Mouse (Mus musculus) cortical plate, adult 2 months (tissue): ENCODE results near the gene Sik2. TPM values are rescaled to one million over a fixed set of nuclear protein-coding genes. Genes with fewer than 3 reads are reported as not detected.

Experiments
- H3K27ac ChIP-seq: fragments of 200-500 bp; 2 replicates; pipeline ENCODE4 v1.5.1; 2012; ENCODE audit warnings: low read length, control low read depth, inconsistent platforms; ENCODE audit not compliant: insufficient read depth
- H3K4me1 ChIP-seq: fragments of 200-500 bp; 2 replicates; pipeline ENCODE4 v1.6.1; 2011; ENCODE audit warnings: low read length; ENCODE audit not compliant: control insufficient read depth, insufficient read depth
- H3K4me3 ChIP-seq: fragments of 200-500 bp; 2 replicates; pipeline ENCODE4 v1.5.1; 2011; ENCODE audit warnings: mild to moderate bottlenecking, low read length, control low read depth; ENCODE audit not compliant: insufficient read depth
- CTCF ChIP-seq: fragments of 200-500 bp; IDR thresholded peaks from 2 replicates; pipeline ENCODE4 v1.5.1; 2011; ENCODE audit warnings: mild to moderate bottlenecking, control low read depth, low read length; ENCODE audit not compliant: insufficient read depth; ENCODE audit errors: extremely low read depth
- POLR2A ChIP-seq: fragments of 200-500 bp; IDR thresholded peaks from 2 replicates; pipeline ENCODE4 v1.6.1; 2011; ENCODE audit warnings: mild to moderate bottlenecking, low read length, control low read depth; ENCODE audit not compliant: insufficient read depth; ENCODE audit errors: extremely low read depth
- polyA plus RNA-seq: library from polyadenylated mRNA; depleted of rRNA; stranded (reverse); fragments of >200 nt; gene quantifications from 2 replicates; pipeline ENCODE4 v1.2.3, GENCODE M21; 2012

The Sik2 gene
- polyA plus RNA-seq, 1 experiment = 21.6 TPM

- TF ChIP-seq CTCF (no peak), POLR2A (no peak)
- no peak overlapping the region for H3K27ac ChIP-seq
- H3K4me3 ChIP-seq = no peak overlapping the region
- peaks cover 2% of the 10 kb centered on the region; the same call in 1 of the 2 replicates for H3K4me1 ChIP-seq
Measured at GRCm38 (mm10) chr9:50877431-50877830, 131.4 kb downstream of the Sik2 start.

GRCm38 (mm10) chr9:50876287-50876686 is 132.6 kb downstream of the Sik2 start:
- H3K27ac ChIP-seq = no peak overlapping the region
- TF ChIP-seq CTCF (no peak), POLR2A (no peak)
- no peak overlapping the region for H3K4me3 ChIP-seq
- H3K4me1 ChIP-seq = peaks cover 2% of the 10 kb centered on the region; the same call in 1 of the 2 replicates

DNA sequence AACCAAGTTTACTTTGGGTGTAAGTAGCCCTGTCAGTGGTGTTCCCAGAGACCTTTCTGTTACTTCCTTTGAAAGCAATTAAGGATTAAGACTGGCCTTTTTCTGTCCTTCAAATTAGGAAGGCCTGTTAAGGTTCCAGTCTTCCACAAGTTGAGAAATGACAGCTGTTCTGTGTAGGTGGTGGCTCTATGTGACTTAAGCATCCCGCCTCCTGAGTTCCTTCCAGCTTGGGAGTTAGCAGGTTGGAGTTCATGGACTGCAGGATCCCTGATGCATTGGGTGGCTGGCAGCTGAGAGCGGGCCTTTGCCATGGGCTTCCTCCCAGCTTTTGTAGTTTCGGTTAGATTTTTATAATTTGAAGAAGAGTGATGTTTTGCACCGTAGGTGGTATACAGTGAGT is 133.4 kb downstream of the Sik2 start:
- Histone ChIP-seq H3K4me3 (no peak overlapping the region), H3K27ac (no peak overlapping the region), H3K4me1 (peaks cover 2% of the 10 kb centered on the region; the same call in 1 of the 2 replicates)
- TF ChIP-seq CTCF (no peak), POLR2A (no peak)

GRCm38 (mm10) chr9:50874031-50874430 is 134.8 kb downstream of the Sik2 start:
- no peak overlapping the region for H3K27ac ChIP-seq
- H3K4me3 ChIP-seq = no peak overlapping the region
- H3K4me1 ChIP-seq = peaks cover 2% of the 10 kb centered on the region; the same call in 1 of the 2 replicates
- TF ChIP-seq CTCF (no peak), POLR2A (no peak)

DNA sequence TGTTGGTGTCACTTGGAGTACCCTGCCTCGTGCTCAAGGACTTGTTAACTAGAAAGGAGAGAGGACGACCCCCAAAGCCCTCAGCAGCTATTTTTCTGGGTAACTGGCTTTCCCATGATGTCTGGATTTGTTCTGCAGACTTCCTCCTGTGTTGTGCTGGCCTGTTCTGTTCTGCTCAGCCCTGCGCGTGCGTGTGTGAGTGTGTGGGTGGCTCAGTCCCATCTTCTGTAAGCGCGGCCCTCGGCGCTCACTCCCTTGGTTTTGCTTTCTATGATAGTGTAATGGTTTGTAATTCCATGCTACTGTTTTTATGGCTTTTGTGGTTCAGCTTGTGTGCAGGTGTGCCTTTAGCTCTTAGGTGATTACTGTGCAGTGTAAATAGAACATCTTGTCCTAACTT is 135.7 kb downstream of the Sik2 start:
- H3K4me1 ChIP-seq = peaks cover 2% of the 10 kb centered on the region; the same call in 1 of the 2 replicates
- no peak overlapping the region for H3K27ac ChIP-seq
- TF ChIP-seq POLR2A (no peak), CTCF (no peak)
- no peak overlapping the region for H3K4me3 ChIP-seq

GRCm38 (mm10) chr9:50868182-50868581 is 140.7 kb downstream of the Sik2 start:
- Histone ChIP-seq H3K4me3 (no peak overlapping the region), H3K4me1 (peaks cover 2% of the 10 kb centered on the region; the same call in 1 of the 2 replicates), H3K27ac (no peak overlapping the region)
- TF ChIP-seq CTCF = no peak
- TF ChIP-seq POLR2A = no peak

DNA sequence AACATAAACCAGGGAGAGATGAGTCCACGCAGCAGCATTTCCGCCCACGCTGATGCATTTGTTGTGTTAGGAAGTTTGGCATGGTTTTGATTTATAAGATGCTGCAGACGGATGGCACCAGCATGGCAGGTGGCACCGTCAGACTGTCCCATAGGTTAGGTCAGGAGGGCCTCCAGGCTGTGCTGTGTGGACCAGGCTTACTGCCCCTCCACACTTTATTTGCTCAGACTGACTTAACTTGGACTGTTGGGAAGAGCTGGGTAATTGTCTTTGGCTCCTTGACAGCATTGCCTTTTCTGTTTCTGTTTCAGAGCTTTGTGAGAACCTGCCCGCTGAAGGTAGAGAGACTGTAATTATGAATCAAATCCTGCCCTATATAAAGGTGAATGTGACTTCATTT is 141.9 kb downstream of the Sik2 start:
- TF ChIP-seq POLR2A (no peak), CTCF (no peak)
- H3K4me3 ChIP-seq = no peak overlapping the region
- no peak overlapping the region for H3K27ac ChIP-seq
- no peaks in the 10 kb centered on the region for H3K4me1 ChIP-seq

- no peak for TF ChIP-seq CTCF
- TF ChIP-seq POLR2A = no peak
- no peak overlapping the region for H3K4me3 ChIP-seq
- H3K27ac ChIP-seq = no peak overlapping the region
- no peaks in the 10 kb centered on the region for H3K4me1 ChIP-seq
Measured at GRCm38 (mm10) chr9:50865803-50866202, 143.1 kb downstream of the Sik2 start.

- Histone ChIP-seq H3K4me3 (no peak overlapping the region), H3K27ac (no peak overlapping the region), H3K4me1 (no peaks in the 10 kb centered on the region)
- no peak for TF ChIP-seq POLR2A
- TF ChIP-seq CTCF = no peak
Measured at GRCm38 (mm10) chr9:50864877-50865276, 144.0 kb downstream of the Sik2 start.

DNA sequence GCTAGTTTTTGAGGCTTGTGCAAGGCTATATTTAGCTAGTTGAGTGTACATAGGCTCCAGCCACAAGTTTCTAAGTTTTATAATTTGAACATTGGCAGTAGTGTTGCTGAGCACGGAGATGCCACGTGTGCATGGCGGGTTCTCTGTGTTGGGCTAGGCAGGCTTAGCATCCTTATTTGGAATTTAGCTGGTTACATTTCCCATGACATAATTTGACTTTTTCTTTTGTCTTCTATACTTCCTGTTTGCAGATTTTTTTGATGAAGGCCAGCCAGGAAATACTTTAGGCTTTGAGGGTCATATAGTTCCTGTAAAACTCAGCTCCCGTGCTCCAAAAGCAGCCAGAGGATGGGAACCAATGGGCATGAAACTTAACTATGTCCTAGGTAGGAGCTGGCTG is 145.0 kb downstream of the Sik2 start:
- TF ChIP-seq CTCF = no peak
- no peak for TF ChIP-seq POLR2A
- H3K27ac ChIP-seq = no peak overlapping the region
- H3K4me3 ChIP-seq = no peak overlapping the region
- H3K4me1 ChIP-seq = no peaks in the 10 kb centered on the region

- TF ChIP-seq POLR2A (no peak), CTCF (no peak)
- H3K4me1 ChIP-seq = no peaks in the 10 kb centered on the region
- no peak overlapping the region for H3K4me3 ChIP-seq
- no peak overlapping the region for H3K27ac ChIP-seq
Measured at GRCm38 (mm10) chr9:50861119-50861839, 147.6 kb downstream of the Sik2 start.
